Mouse (Mus musculus): Measurements from ENCODE around the gene Tmem121. TPM values are rescaled to one million over a fixed set of nuclear protein-coding genes. Genes with fewer than 3 reads are reported as not detected.

The Tmem121 gene
- total and polyA plus RNA-seq, 3 experiments = 0.18 TPM; not detected in 2

DNA sequence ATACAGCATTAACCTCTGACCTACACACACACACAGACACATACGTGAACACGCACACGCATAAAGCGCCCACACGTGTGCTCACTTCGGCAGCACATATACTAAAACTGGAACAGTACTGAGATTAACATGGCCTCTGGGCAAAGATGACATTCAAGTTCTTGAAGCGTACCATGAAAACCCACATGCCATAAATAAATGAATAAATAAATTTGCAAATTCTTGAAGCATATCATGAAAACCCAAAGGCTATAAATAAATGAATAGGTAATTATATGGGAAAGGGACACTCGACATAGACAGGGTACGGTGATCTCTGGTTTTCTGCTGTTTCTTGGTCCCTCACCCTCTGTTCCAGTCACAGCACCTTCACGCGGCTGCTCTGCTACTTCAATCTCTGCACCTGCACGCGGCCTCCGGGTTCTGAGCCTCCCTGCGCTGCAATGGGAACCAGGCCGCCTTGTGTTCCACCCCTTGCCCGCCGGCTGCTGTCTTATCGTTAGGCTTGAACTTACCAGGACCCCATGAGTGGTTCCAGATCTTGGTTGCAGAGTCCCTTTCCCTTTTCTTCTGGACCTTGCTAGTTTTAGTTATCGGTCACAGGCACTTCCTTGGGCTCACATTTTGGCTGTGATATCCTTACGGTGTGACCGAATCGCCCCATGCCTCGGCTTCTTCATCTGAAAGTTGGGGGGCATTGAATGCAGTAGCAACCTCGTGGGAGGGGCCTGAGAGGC, 28.5 kb downstream of the Tmem121 start:
- 84% methylated on average over 25 of the region's 25 CpGs for WGBS
- intact Hi-C loops (cut with DNase I) = loop anchor here (10.0 kb wide), 1 partner anchor 401 kb away; no protein-coding TSS in a partner anchor
- Histone ChIP-seq H3K36me3 (ENCODE audit: control insufficient read depth, insufficient read depth, low read length) (no peaks in the 10 kb centered on the region), H3K79me2 (replicated peaks; ENCODE audit: control insufficient read depth, insufficient read depth, low read length) (no peaks in the 10 kb centered on the region), H3K27ac (no peak overlapping the region), H3K27me3 (ENCODE audit: control insufficient read depth, insufficient read depth, low read length) (no peaks in the 10 kb centered on the region), H3K9ac (ENCODE audit: low read depth, low read length) (no peak overlapping the region), H3K4me3 (no peak overlapping the region), H3K4me1 (ENCODE audit: control insufficient read depth, insufficient read depth, low read length) (peaks cover 1% of the 10 kb centered on the region; the same call in 1 of the 2 replicates)
- peak in 1 of 2 experiments; percentile 7 for DNase-seq
- TF ChIP-seq EP300 (IDR thresholded peaks at IDR 0.05; ENCODE audit: insufficient read depth, low read depth, low read length) = no peak
- no peak for TF ChIP-seq POLR2A (IDR thresholded peaks at IDR 0.05; ENCODE audit: insufficient read depth, low read depth, low read length)
- TF ChIP-seq CTCF (IDR thresholded peaks at IDR 0.05) = no peak

- no peak for TF ChIP-seq CTCF (IDR thresholded peaks at IDR 0.05)
- TF ChIP-seq EP300 (IDR thresholded peaks at IDR 0.05; ENCODE audit: insufficient read depth, low read depth, low read length) = no peak
- TF ChIP-seq POLR2A (IDR thresholded peaks at IDR 0.05; ENCODE audit: insufficient read depth, low read depth, low read length) = no peak
- H3K27ac ChIP-seq = no peak overlapping the region
- H3K79me2 ChIP-seq (replicated peaks; ENCODE audit: control insufficient read depth, insufficient read depth, low read length) = no peaks in the 10 kb centered on the region
- peak in 1 of 2 experiments; percentile 8 for DNase-seq
- intact Hi-C loops (cut with DNase I) = loop anchor here (10.0 kb wide), 1 partner anchor 400 kb away; no protein-coding TSS in a partner anchor
- H3K4me1 ChIP-seq (ENCODE audit: control insufficient read depth, insufficient read depth, low read length) = peaks cover 1% of the 10 kb centered on the region; the same call in 1 of the 2 replicates
- no peaks in the 10 kb centered on the region for H3K27me3 ChIP-seq (ENCODE audit: control insufficient read depth, insufficient read depth, low read length)
- H3K9ac ChIP-seq (ENCODE audit: low read depth, low read length) = no peak overlapping the region
- H3K4me3 ChIP-seq = no peak overlapping the region
- no peaks in the 10 kb centered on the region for H3K36me3 ChIP-seq (ENCODE audit: control insufficient read depth, insufficient read depth, low read length)
- WGBS = 77% methylated on average over 16 of the region's 16 CpGs
Measured at GRCm38 (mm10) chr12:113214972-113215666, 29.4 kb downstream of the Tmem121 start.

- TF ChIP-seq CTCF (IDR thresholded peaks at IDR 0.05) (peak; percentile 90), EP300 (IDR thresholded peaks at IDR 0.05; ENCODE audit: insufficient read depth, low read depth, low read length) (no peak)
- Histone ChIP-seq H3K4me1 (ENCODE audit: control insufficient read depth, insufficient read depth, low read length) (peaks cover 1% of the 10 kb centered on the region; the same call in 1 of the 2 replicates), H3K4me3 (no peak overlapping the region), H3K79me2 (replicated peaks; ENCODE audit: control insufficient read depth, insufficient read depth, low read length) (no peaks in the 10 kb centered on the region), H3K27me3 (ENCODE audit: control insufficient read depth, insufficient read depth, low read length) (no peaks in the 10 kb centered on the region), H3K9ac (ENCODE audit: low read depth, low read length) (no peak overlapping the region), H3K36me3 (ENCODE audit: control insufficient read depth, insufficient read depth, low read length) (no peaks in the 10 kb centered on the region), H3K27ac (no peak overlapping the region)
- WGBS = 12% methylated on average over 6 of the region's 6 CpGs
- intact Hi-C loops (cut with DNase I) = loop anchor here (10.0 kb wide), 1 partner anchor 399 kb away; no protein-coding TSS in a partner anchor
- DNase-seq = peak; percentile 64 to 72
Measured at GRCm38 (mm10) chr12:113215667-113216346, 30.1 kb downstream of the Tmem121 start.

- intact Hi-C loops (cut with DNase I) = loop anchor here (10.0 kb wide), 1 partner anchor 397 kb away; no protein-coding TSS in a partner anchor
- Histone ChIP-seq H3K36me3 (ENCODE audit: control insufficient read depth, insufficient read depth, low read length) (no peaks in the 10 kb centered on the region), H3K27me3 (ENCODE audit: control insufficient read depth, insufficient read depth, low read length) (no peaks in the 10 kb centered on the region), H3K79me2 (replicated peaks; ENCODE audit: control insufficient read depth, insufficient read depth, low read length) (no peaks in the 10 kb centered on the region), H3K9ac (ENCODE audit: low read depth, low read length) (no peak overlapping the region), H3K4me1 (ENCODE audit: control insufficient read depth, insufficient read depth, low read length) (peaks cover 1% of the 10 kb centered on the region; the same call in 1 of the 2 replicates), H3K4me3 (no peak overlapping the region), H3K27ac (no peak overlapping the region)
- 29% methylated on average over 11 of the region's 11 CpGs for WGBS
- TF ChIP-seq POLR2A (IDR thresholded peaks at IDR 0.05; ENCODE audit: insufficient read depth, low read depth, low read length) (no peak), CTCF (IDR thresholded peaks at IDR 0.05) (peak; percentile 90)
- peak; percentile 68 to 74 for DNase-seq
Measured at GRCm38 (mm10) chr12:113217306-113218242, 31.8 kb downstream of the Tmem121 start.

GRCm38 (mm10) chr12:113219867-113220266, 34.1 kb downstream of the Tmem121 start:
- Histone ChIP-seq H3K27me3 (ENCODE audit: control insufficient read depth, insufficient read depth, low read length) (no peaks in the 10 kb centered on the region), H3K79me2 (replicated peaks; ENCODE audit: control insufficient read depth, insufficient read depth, low read length) (no peaks in the 10 kb centered on the region), H3K9ac (ENCODE audit: low read depth, low read length) (no peak overlapping the region), H3K27ac (no peak overlapping the region), H3K36me3 (ENCODE audit: control insufficient read depth, insufficient read depth, low read length) (no peaks in the 10 kb centered on the region), H3K4me3 (no peak overlapping the region), H3K4me1 (ENCODE audit: control insufficient read depth, insufficient read depth, low read length) (peaks cover 1% of the 10 kb centered on the region; the same call in 1 of the 2 replicates)
- WGBS = 44% methylated on average over 4 of the region's 4 CpGs
- intact Hi-C loops (cut with DNase I) = loop anchor here (5.0 to 10.0 kb wide), 2 partner anchors 267 to 395 kb away; partner anchors contain the start of gene Adam6b
- peak; percentile 30 to 33 for DNase-seq
- TF ChIP-seq CTCF (IDR thresholded peaks at IDR 0.05) (peak; percentile 67), EP300 (IDR thresholded peaks at IDR 0.05; ENCODE audit: insufficient read depth, low read depth, low read length) (no peak)
